Mouse (Mus musculus) ES-E14 (cell line): ENCODE measurements around the gene Gprc5d.

Experiments used
- CHD2 ChIP-seq: IDR thresholded peaks from 2 replicates; pipeline ENCODE4 v1.6.1; 2014; ENCODE audit warnings: mild to moderate bottlenecking, low read depth, low read length, inconsistent platforms
- HCFC1 ChIP-seq: IDR thresholded peaks from 2 replicates; pipeline ENCODE4 v1.6.1; 2012; ENCODE audit warnings: low read length, inconsistent platforms, borderline replicate concordance; ENCODE audit not compliant: insufficient read depth
- MAFK ChIP-seq: IDR thresholded peaks from 2 replicates; pipeline ENCODE4 v1.6.1; 2014; ENCODE audit warnings: mild to moderate bottlenecking, low read depth, low read length, inconsistent platforms; ENCODE audit not compliant: insufficient read depth
- ZC3H11A ChIP-seq: IDR thresholded peaks from 2 replicates; pipeline ENCODE4 v1.6.1; 2012; ENCODE audit warnings: low read depth, mild to moderate bottlenecking, inconsistent platforms, low read length, borderline replicate concordance

- no peak for TF ChIP-seq HCFC1
- TF ChIP-seq ZC3H11A, result no peak
- no peak for TF ChIP-seq CHD2
- TF ChIP-seq MAFK, result no peak
These were observed 53.5 kb downstream of the Gprc5d start for GRCm38 (mm10) chr6:135064621-135065020.
